Mouse (Mus musculus): ENCODE measurements around the gene Slx1b.
"Not testable (repeated sequence)": the region's sequence is repeated elsewhere in the genome, so short reads cannot be mapped to it uniquely, and the experiment has no call there.

The Slx1b gene

GRCm38 (mm10) chr7:126702861-126703756 lies 7.5 kb upstream of the Slx1b start:
- DNase-seq (ENCODE audit: low spot score in 2 of 2): no peak

- DNase-seq (ENCODE audit: low spot score in 2 of 2): no peak
These were observed 6.8 kb upstream of the Slx1b start for GRCm38 (mm10) chr7:126702358-126702757.

- DNase-seq (ENCODE audit: low spot score in 2 of 2): no peak
These were observed 6.2 kb upstream of the Slx1b start for GRCm38 (mm10) chr7:126701559-126702357.

GRCm38 (mm10) chr7:126701070-126701469 lies 5.5 kb upstream of the Slx1b start:
- peak; percentile 73 to 91 for DNase-seq (ENCODE audit: low spot score in 2 of 2)

- no peak for DNase-seq (ENCODE audit: low spot score in 2 of 2)
These were observed 4.8 kb upstream of the Slx1b start for GRCm38 (mm10) chr7:126700063-126701015.

- DNase-seq (ENCODE audit: low spot score in 2 of 2): no peak
These were observed 2.3 kb upstream of the Slx1b start for GRCm38 (mm10) chr7:126697838-126698237.

GRCm38 (mm10) chr7:126696886-126697285 lies 1.3 kb upstream of the Slx1b start:
- DNase-seq (ENCODE audit: low spot score in 2 of 2): no peak

- no peak for DNase-seq (ENCODE audit: low spot score in 2 of 2)
These were observed 719 bp upstream of the Slx1b start for GRCm38 (mm10) chr7:126696303-126696702.

- DNase-seq (ENCODE audit: low spot score in 2 of 2): no peak
These were observed 373 bp downstream of the Slx1b start, which contains the start of gene Bola2 for GRCm38 (mm10) chr7:126695210-126695611. Gene Bola2 (plus strand): TSS chr7:126695401.

GRCm38 (mm10) chr7:126694441-126695051 lies 1.0 kb downstream of the Slx1b start:
- no peak for DNase-seq (ENCODE audit: low spot score in 2 of 2)

- DNase-seq (ENCODE audit: low spot score in 2 of 2): peak in 1 of 2 experiments; percentile 52
These were observed 1.8 kb downstream of the Slx1b start for GRCm38 (mm10) chr7:126693781-126694180.

- DNase-seq (ENCODE audit: low spot score in 2 of 2): peak; percentile 65 to 83
These were observed 2.3 kb downstream of the Slx1b start for GRCm38 (mm10) chr7:126693256-126693655.

GRCm38 (mm10) chr7:126692426-126692825 lies 3.2 kb downstream of the Slx1b start:
- DNase-seq (ENCODE audit: low spot score in 2 of 2): no peak

GRCm38 (mm10) chr7:126691676-126692075 lies 3.9 kb downstream of the Slx1b start:
- DNase-seq (ENCODE audit: low spot score in 2 of 2): no peak

GRCm38 (mm10) chr7:126690737-126691136 lies 4.8 kb downstream of the Slx1b start:
- no peak for DNase-seq (ENCODE audit: low spot score in 2 of 2)

GRCm38 (mm10) chr7:126689021-126689420 lies 6.6 kb downstream of the Slx1b start:
- no peak for DNase-seq (ENCODE audit: low spot score in 2 of 2)

GRCm38 (mm10) chr7:126688156-126688555 lies 7.4 kb downstream of the Slx1b start:
- DNase-seq (ENCODE audit: low spot score in 2 of 2): not testable (repeated sequence)

- DNase-seq (ENCODE audit: low spot score in 2 of 2): no peak
These were observed 14.4 kb downstream of the Slx1b start for GRCm38 (mm10) chr7:126681221-126681620.

- DNase-seq (ENCODE audit: low spot score in 2 of 2): no peak
These were observed 15.9 kb downstream of the Slx1b start for GRCm38 (mm10) chr7:126679683-126680082.

- DNase-seq (ENCODE audit: low spot score in 2 of 2): no peak
These were observed 16.8 kb downstream of the Slx1b start for GRCm38 (mm10) chr7:126678545-126679341.
